Comparison of ENCODE assay signal across 8 mouse cellular contexts in the genomic region with DNA sequence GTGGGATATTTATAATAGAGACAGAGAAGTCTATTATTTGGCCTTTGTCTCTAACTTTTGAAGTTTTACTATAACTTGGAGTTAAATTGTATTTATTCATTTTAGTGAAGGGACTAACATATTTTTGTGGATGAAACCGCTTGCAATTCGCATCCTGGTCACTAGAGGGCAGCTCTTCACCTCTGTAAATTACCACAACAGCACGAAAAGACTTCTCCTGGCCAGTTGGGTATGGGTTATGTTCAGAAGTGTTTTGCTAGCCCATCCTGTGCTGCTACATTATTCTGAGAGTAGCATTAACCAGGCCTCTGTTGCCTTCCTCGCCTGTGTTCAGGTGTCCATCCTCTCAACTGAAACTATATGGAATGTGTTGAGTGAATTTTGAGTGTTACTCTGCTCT.
DNase-seq lines count a peak whose midpoint lies in the region; ATAC-seq and TF ChIP-seq lines count a peak whose summit lies in the region.

No protein-coding gene starts in this region.

- H3K9ac ChIP-seq in forebrain, postnatal 0 days, result no peak overlapping the region
- no peak overlapping the region for H3K9ac ChIP-seq in kidney, embryonic 14.5 days (ENCODE audit: low read depth, low read length)
- H3K9ac ChIP-seq in limb, embryonic 14.5 days (ENCODE audit: low read depth, low read length, severe bottlenecking), result no peak overlapping the region

- peak; percentile 12 for DNase-seq in CD4-positive helper T cell, adult 2 months (ENCODE audit: low read depth, low spot score)
- DNase-seq in MEL-GATA-1-ER (ENCODE audit: extremely low read depth, low read depth), result peak; percentile 39
- DNase-seq in cerebellum, adult 9-10 months, result peak; percentile 71
- peak; percentile 84 for DNase-seq in forebrain, postnatal 0 days
- DNase-seq in limb, embryonic 14.5 days (ENCODE audit: low spot score), result peak; percentile 78
- DNase-seq in ovary, postnatal 36 days (ENCODE audit: low spot score), result peak; percentile 58
- DNase-seq in yolk sac, embryonic 10.5 days (ENCODE audit: low spot score), result no peak

- H3K36me3 ChIP-seq in forebrain, postnatal 0 days (ENCODE audit: insufficient read depth), result no peaks in the 10 kb centered on the region
- H3K36me3 ChIP-seq in kidney, embryonic 14.5 days (ENCODE audit: control insufficient read depth, insufficient read depth, low read length), result no peaks in the 10 kb centered on the region
- H3K36me3 ChIP-seq in limb, embryonic 14.5 days (ENCODE audit: control insufficient read depth, insufficient read depth, low read length), result no peaks in the 10 kb centered on the region

- TF ChIP-seq CTCF in forebrain, postnatal 0 days (IDR thresholded peaks at IDR 0.05; ENCODE audit: low read depth), result peak; percentile 85

- H3K4me1 ChIP-seq in forebrain, postnatal 0 days (ENCODE audit: insufficient read depth), result no peaks in the 10 kb centered on the region
- no peaks in the 10 kb centered on the region for H3K4me1 ChIP-seq in kidney, embryonic 14.5 days (ENCODE audit: control insufficient read depth, insufficient read depth, low read length)
- no peaks in the 10 kb centered on the region for H3K4me1 ChIP-seq in limb, embryonic 14.5 days (ENCODE audit: control insufficient read depth, insufficient read depth, low read length)

- H3K4me3 ChIP-seq in forebrain, postnatal 0 days (ENCODE audit: low read depth, low read length), result no peak overlapping the region
- no peak overlapping the region for H3K4me3 ChIP-seq in kidney, embryonic 14.5 days (ENCODE audit: low read length)
- H3K4me3 ChIP-seq in limb, embryonic 14.5 days (replicated peaks; ENCODE audit: low read length), result no peak overlapping the region

- ATAC-seq in forebrain, postnatal 0 days, result peak; percentile 43; the same call in 1 of the 2 replicates
- ATAC-seq in kidney, embryonic 14.5 days (ENCODE audit: low FRiP score, low TSS enrichment), result peak; percentile 57; the same call in 1 of the 2 replicates
- ATAC-seq in limb, embryonic 14.5 days (ENCODE audit: low FRiP score, low read depth), result no peak

- TF ChIP-seq POLR2A in limb, embryonic 14.5 days (IDR thresholded peaks at IDR 0.05; ENCODE audit: borderline replicate concordance, extremely low read depth, insufficient read depth, insufficient read length), result no peak

- H3K27ac ChIP-seq in forebrain, postnatal 0 days (ENCODE audit: low read depth, low read length), result no peak overlapping the region
- H3K27ac ChIP-seq in kidney, embryonic 14.5 days (ENCODE audit: low read depth, low read length), result no peak overlapping the region
- no peak overlapping the region for H3K27ac ChIP-seq in limb, embryonic 14.5 days (replicated peaks; ENCODE audit: low read depth, low read length)

- no peaks in the 10 kb centered on the region for H3K9me3 ChIP-seq in forebrain, postnatal 0 days (ENCODE audit: low read length)
- no peaks in the 10 kb centered on the region for H3K9me3 ChIP-seq in kidney, embryonic 14.5 days (ENCODE audit: control insufficient read depth, low read length)
- no peaks in the 10 kb centered on the region for H3K9me3 ChIP-seq in limb, embryonic 14.5 days (ENCODE audit: control insufficient read depth, low read length)

- H3K4me2 ChIP-seq in forebrain, postnatal 0 days (ENCODE audit: low read depth), result no peak overlapping the region
- no peak overlapping the region for H3K4me2 ChIP-seq in kidney, embryonic 14.5 days (replicated peaks; ENCODE audit: low read depth, low read length)
- H3K4me2 ChIP-seq in limb, embryonic 14.5 days (replicated peaks; ENCODE audit: low read depth, low read length, severe bottlenecking), result no peak overlapping the region

- 8% methylated on average over 4 of the region's 4 CpGs for WGBS in forebrain, postnatal 0 days
- WGBS in kidney, embryonic 14.5 days, result 6% methylated on average over 4 of the region's 4 CpGs
- 6% methylated on average over 4 of the region's 4 CpGs for WGBS in limb, embryonic 14.5 days

- H3K27me3 ChIP-seq in forebrain, postnatal 0 days (ENCODE audit: insufficient read depth, low read length), result no peaks in the 10 kb centered on the region
- no peaks in the 10 kb centered on the region for H3K27me3 ChIP-seq in kidney, embryonic 14.5 days (ENCODE audit: control insufficient read depth, insufficient read depth, low read length)
- H3K27me3 ChIP-seq in limb, embryonic 14.5 days (ENCODE audit: control insufficient read depth, insufficient read depth, low read length), result no peaks in the 10 kb centered on the region
